Mouse (Mus musculus): Measurements from ENCODE around the gene Tuba4a.

The Tuba4a gene

GRCm38 (mm10) chr1:75212542-75212941 is 7.1 kb downstream of the Tuba4a start:
- intact Hi-C loops (cut with DNase I), result no loop called here

GRCm38 (mm10) chr1:75211141-75211708 is 8.4 kb downstream of the Tuba4a start:
- intact Hi-C loops (cut with DNase I), result no loop called here

- intact Hi-C loops (cut with DNase I), result no loop called here
These were observed 9.3 kb downstream of the Tuba4a start, which contains the start of the genes Glb1l and Stk16 for GRCm38 (mm10) chr1:75210136-75211087. Glb1l (minus strand) TSS chr1:75210813. Stk16 (plus strand) TSS chr1:75210838.

GRCm38 (mm10) chr1:75208967-75209678 is 10.5 kb downstream of the Tuba4a start:
- intact Hi-C loops (cut with DNase I), result no loop called here

GRCm38 (mm10) chr1:75201236-75201635 is 18.4 kb downstream of the Tuba4a start:
- intact Hi-C loops (cut with DNase I), result no loop called here

GRCm38 (mm10) chr1:75192452-75192851 is 27.2 kb downstream of the Tuba4a start:
- intact Hi-C loops (cut with DNase I), result no loop called here

- intact Hi-C loops (cut with DNase I), result no loop called here
These were observed 27.9 kb downstream of the Tuba4a start, which contains the start of the genes Ankzf1 and Atg9a for GRCm38 (mm10) chr1:75191622-75192402. Ankzf1 (plus strand) TSS chr1:75192151. Atg9a (minus strand) TSS chr1:75192196.

GRCm38 (mm10) chr1:75191258-75191621 is 28.4 kb downstream of the Tuba4a start:
- intact Hi-C loops (cut with DNase I), result no loop called here

- intact Hi-C loops (cut with DNase I), result no loop called here
These were observed 29.1 kb downstream of the Tuba4a start for GRCm38 (mm10) chr1:75190577-75190976.

GRCm38 (mm10) chr1:75187914-75188483 is 31.7 kb downstream of the Tuba4a start:
- intact Hi-C loops (cut with DNase I), result no loop called here

- intact Hi-C loops (cut with DNase I), result no loop called here
These were observed 32.5 kb downstream of the Tuba4a start for GRCm38 (mm10) chr1:75187126-75187525.

- intact Hi-C loops (cut with DNase I), result no loop called here
These were observed 34.2 kb downstream of the Tuba4a start for GRCm38 (mm10) chr1:75185495-75185894.

- intact Hi-C loops (cut with DNase I), result no loop called here
These were observed 37.5 kb downstream of the Tuba4a start for GRCm38 (mm10) chr1:75182160-75182559.

- intact Hi-C loops (cut with DNase I), result no loop called here
These were observed 38.2 kb downstream of the Tuba4a start for GRCm38 (mm10) chr1:75181377-75181870.

- intact Hi-C loops (cut with DNase I), result no loop called here
These were observed 38.9 kb downstream of the Tuba4a start for GRCm38 (mm10) chr1:75180741-75181140.

- intact Hi-C loops (cut with DNase I), result no loop called here
These were observed 39.5 kb downstream of the Tuba4a start, which contains the start of gene Abcb6 for GRCm38 (mm10) chr1:75180105-75180590. Abcb6 (minus strand) TSS chr1:75180392.

- intact Hi-C loops (cut with DNase I), result no loop called here
These were observed 40.1 kb downstream of the Tuba4a start for GRCm38 (mm10) chr1:75179334-75180104.

- intact Hi-C loops (cut with DNase I), result no loop called here
These were observed 50.9 kb downstream of the Tuba4a start, which contains the start of gene Zfand2b for GRCm38 (mm10) chr1:75168472-75169464. Zfand2b (plus strand) TSS chr1:75168646.
